Mouse (Mus musculus) lung, adult 2 months (tissue): ENCODE results near the gene Myo9b.

ENCODE experiments used
- CTCF ChIP-seq: fragments of 200-500 bp; IDR thresholded peaks from 2 replicates; pipeline ENCODE4 v1.5.1; 2011; ENCODE audit warnings: mild to moderate bottlenecking, low read length, control low read depth; ENCODE audit not compliant: insufficient read depth
- POLR2A ChIP-seq: fragments of 200-500 bp; IDR thresholded peaks from 2 replicates; pipeline ENCODE4 v1.6.1; 2011; ENCODE audit warnings: low read depth, mild to moderate bottlenecking, control low read depth, low read length, borderline replicate concordance; ENCODE audit errors: extremely low read depth

DNA sequence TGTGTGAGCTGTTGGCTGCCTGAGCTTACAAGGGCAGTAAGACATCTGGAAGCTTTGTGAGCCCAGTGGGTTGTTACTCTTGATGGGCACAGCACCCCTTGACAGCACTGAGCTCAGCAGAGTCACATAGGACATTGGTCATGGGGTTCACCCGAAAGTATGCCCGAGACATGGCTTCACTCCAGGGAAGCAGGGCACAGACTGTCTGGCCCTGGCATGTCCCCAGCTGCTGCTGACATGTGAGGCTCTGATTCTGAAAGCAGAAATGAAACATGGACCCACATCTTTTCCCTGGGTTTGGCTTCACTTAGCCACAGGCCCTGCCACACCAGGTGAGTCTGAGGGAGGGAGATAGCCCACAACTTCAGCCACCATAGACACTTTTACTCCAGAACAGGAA is 24.3 kb downstream of the Myo9b start:
- no peak for TF ChIP-seq CTCF
- TF ChIP-seq POLR2A: no peak
